Mouse (Mus musculus) MEL (cell line): ENCODE measurements around the gene Adam23.

Source experiments
- CTCF ChIP-seq, 3 experiments: IDR thresholded peaks in 2 of 3; conservative IDR thresholded peaks in 1 of 3; 2 replicates each; pipeline ENCODE4 v1.5.1; 2011 to 2012; ENCODE audit warnings: low read length in 3 of 3, low read depth in 2 of 3, mild to moderate bottlenecking in 2 of 3, improper control_type of control experiment in 1 of 3, inconsistent platforms in 1 of 3, mixed read lengths in 1 of 3, moderate library complexity in 1 of 3; ENCODE audit not compliant: control insufficient read depth in 1 of 3, insufficient read depth in 1 of 3, poor library complexity in 1 of 3, severe bottlenecking in 1 of 3
- EP300 ChIP-seq, 2 experiments: IDR thresholded peaks; 2 replicates each; pipeline ENCODE4 v1.6.1; 2011; ENCODE audit warnings: improper control_type of control experiment in 2 of 2, low read length in 2 of 2, low read depth in 1 of 2, mild to moderate bottlenecking in 1 of 2
- GABPA ChIP-seq: IDR thresholded peaks from 2 replicates; pipeline ENCODE4 v1.6.1; 2012; ENCODE audit warnings: low read depth, mild to moderate bottlenecking, inconsistent platforms, low read length, improper control_type of control experiment, moderate library complexity
- GATA1 ChIP-seq: IDR thresholded peaks from 2 replicates; pipeline ENCODE4 v1.6.1; 2011; ENCODE audit warnings: low read depth, low read length, improper control_type of control experiment
- HCFC1 ChIP-seq: IDR thresholded peaks from 2 replicates; pipeline ENCODE4 v1.6.1; 2012; ENCODE audit warnings: low read depth, mild to moderate bottlenecking, inconsistent platforms, low read length, improper control_type of control experiment, moderate library complexity
- MEF2A ChIP-seq: IDR thresholded peaks from 2 replicates; pipeline ENCODE4 v1.6.1; 2014; ENCODE audit warnings: low read depth, mild to moderate bottlenecking, inconsistent platforms, low read length, improper control_type of control experiment; ENCODE audit not compliant: poor library complexity, insufficient replicate concordance, severe bottlenecking; ENCODE audit errors: extremely low read depth
- NRF1 ChIP-seq: IDR thresholded peaks from 2 replicates; pipeline ENCODE4 v1.6.1; 2014; ENCODE audit warnings: low read depth, mild to moderate bottlenecking, inconsistent platforms, low read length, improper control_type of control experiment, moderate library complexity; ENCODE audit not compliant: poor library complexity, insufficient read depth, severe bottlenecking
- POLR2A ChIP-seq, 2 experiments: IDR thresholded peaks; 2 replicates each; pipeline ENCODE4 v1.6.1; 2011 to 2012; ENCODE audit warnings: low read length in 2 of 2, mild to moderate bottlenecking in 2 of 2, control low read depth in 1 of 2, improper control_type of control experiment in 1 of 2, low read depth in 1 of 2, moderate library complexity in 1 of 2; ENCODE audit not compliant: control insufficient read depth in 1 of 2, insufficient read depth in 1 of 2, poor library complexity in 1 of 2
- TAL1 ChIP-seq: IDR thresholded peaks from 2 replicates; pipeline ENCODE4 v1.6.1; 2012; ENCODE audit warnings: mild to moderate bottlenecking, inconsistent platforms, low read length, moderate library complexity, mixed read lengths
- USF1 ChIP-seq: IDR thresholded peaks from 2 replicates; pipeline ENCODE4 v1.6.1; 2014; ENCODE audit warnings: low read depth, mild to moderate bottlenecking, inconsistent platforms, low read length, improper control_type of control experiment, moderate library complexity

DNA sequence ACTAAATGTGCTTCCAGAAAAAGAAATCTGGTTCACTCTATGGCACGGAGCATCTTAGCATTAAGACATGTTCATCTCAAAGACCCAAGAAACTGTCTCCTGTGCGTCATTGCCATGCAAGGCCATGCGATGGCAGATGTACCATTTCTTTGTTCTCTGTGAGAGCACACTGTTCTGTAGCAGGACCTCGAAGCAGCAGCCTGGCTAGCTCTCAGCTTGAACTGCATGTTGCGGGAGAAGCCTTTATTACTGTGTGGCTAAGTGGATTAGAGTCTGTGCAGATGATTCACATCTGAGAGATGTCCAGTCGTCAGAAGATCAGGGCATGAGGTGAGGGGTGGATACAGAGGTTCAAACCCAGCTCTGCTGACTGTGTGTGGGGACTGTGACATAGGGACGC, 141.2 kb downstream of the Adam23 start:
- TF ChIP-seq POLR2A (IDR thresholded peaks at IDR 0.05; ENCODE audit: control insufficient read depth in 1 of 2, insufficient read depth in 1 of 2, low read depth in 1 of 2, low read length in 2 of 2, poor library complexity in 1 of 2): no peak
- no peak for TF ChIP-seq GATA1
- no peak for TF ChIP-seq EP300 (IDR thresholded peaks at IDR 0.05; ENCODE audit: low read depth in 1 of 2, low read length in 2 of 2)
- no peak for TF ChIP-seq USF1
- no peak for TF ChIP-seq CTCF (IDR thresholded peaks at IDR 0.05 in 2 of 3, conservative IDR thresholded peaks at IDR 0.05 in 1 of 3; ENCODE audit: control insufficient read depth in 1 of 3, insufficient read depth in 1 of 3, low read depth in 2 of 3, low read length in 3 of 3, poor library complexity in 1 of 3, severe bottlenecking in 1 of 3)
- TF ChIP-seq MEF2A: no peak
- no peak for TF ChIP-seq TAL1
- no peak for TF ChIP-seq NRF1
- no peak for TF ChIP-seq HCFC1
- no peak for TF ChIP-seq GABPA
